Mouse (Mus musculus): ENCODE data around the gene Tekt3.

- TF ChIP-seq GATA1 (IDR thresholded peaks at IDR 0.05; ENCODE audit: borderline replicate concordance, low read length) (no peak), FLI1 (IDR thresholded peaks at IDR 0.05; ENCODE audit: low read length) (no peak)
These were observed 1.5 kb upstream of the Tekt3 start for GRCm38 (mm10) chr11:63059911-63060310.

All from megakaryocyte, embryonic 14.5 days (primary cell).